Mouse (Mus musculus) lung, embryonic 15.5 days (tissue): Measurements from ENCODE around the gene Ppp1r1b. TPM values are rescaled to one million over a fixed set of nuclear protein-coding genes. Genes with fewer than 3 reads are reported as not detected.
A peak's percentile ranks its signal among the peaks of the same experiment; 100 is the strongest.
"Not testable (repeated sequence)": the region's sequence is repeated elsewhere in the genome, so short reads cannot be mapped to it uniquely, and the experiment has no call there.

Experiments
- ATAC-seq: fragments of 200-750 bp; cut with Nextera tagmentation; 2 replicates; pipeline ENCODE4 v1.8.0; 2017; ENCODE audit warnings: moderate number of reproducible peaks, borderline replicate concordance; ENCODE audit not compliant: low FRiP score, low TSS enrichment; ENCODE audit errors: extremely low read depth
- H3K27ac ChIP-seq: fragments of 300-500 bp; sonication (generic); 2 replicates; pipeline ENCODE4 v1.5.1; 2015; ENCODE audit warnings: moderate library complexity, mild to moderate bottlenecking, inconsistent platforms
- H3K27me3 ChIP-seq: fragments of 300-500 bp; sonication (generic); 2 replicates; pipeline ENCODE4 v1.6.1; 2015; ENCODE audit warnings: inconsistent platforms
- H3K36me3 ChIP-seq: fragments of 300-500 bp; sonication (generic); 2 replicates; pipeline ENCODE4 v1.6.1; 2015; ENCODE audit warnings: inconsistent platforms
- H3K4me1 ChIP-seq: fragments of 300-500 bp; sonication (generic); 2 replicates; pipeline ENCODE4 v1.6.1; 2015; ENCODE audit warnings: inconsistent platforms
- H3K4me2 ChIP-seq: fragments of 300-500 bp; sonication (generic); 2 replicates; pipeline ENCODE4 v1.6.1; 2015; ENCODE audit warnings: inconsistent platforms, mild to moderate bottlenecking, moderate library complexity
- H3K4me3 ChIP-seq: fragments of 300-500 bp; sonication (generic); 2 replicates; pipeline ENCODE4 v1.5.1; 2015; ENCODE audit warnings: mild to moderate bottlenecking, inconsistent platforms
- H3K9ac ChIP-seq: fragments of 300-500 bp; sonication (generic); 2 replicates; pipeline ENCODE4 v1.6.1; 2015; ENCODE audit warnings: inconsistent platforms
- H3K9me3 ChIP-seq: fragments of 300-500 bp; sonication (generic); 2 replicates; pipeline ENCODE4 v1.6.1; 2016; ENCODE audit warnings: inconsistent platforms
- WGBS: fragments of 180-500 bp; shearing (Covaris S2); methylation state at CpG from one replicate; pipeline ENCODE4 v1.1.7; 2015; 5-methylcytosine and 5-hydroxymethylcytosine counted together
- polyA plus RNA-seq: library from polyadenylated mRNA; unstranded; fragments of >200 nt; fragmentation: Nextera tagmentation; extraction: Ambion mirVana; gene quantifications from 2 replicates; pipeline ENCODE4 v1.2.1, GENCODE M21; 2015

The Ppp1r1b gene
- polyA plus RNA-seq, 1 experiment from 2014 or later, result 5.5 TPM

DNA sequence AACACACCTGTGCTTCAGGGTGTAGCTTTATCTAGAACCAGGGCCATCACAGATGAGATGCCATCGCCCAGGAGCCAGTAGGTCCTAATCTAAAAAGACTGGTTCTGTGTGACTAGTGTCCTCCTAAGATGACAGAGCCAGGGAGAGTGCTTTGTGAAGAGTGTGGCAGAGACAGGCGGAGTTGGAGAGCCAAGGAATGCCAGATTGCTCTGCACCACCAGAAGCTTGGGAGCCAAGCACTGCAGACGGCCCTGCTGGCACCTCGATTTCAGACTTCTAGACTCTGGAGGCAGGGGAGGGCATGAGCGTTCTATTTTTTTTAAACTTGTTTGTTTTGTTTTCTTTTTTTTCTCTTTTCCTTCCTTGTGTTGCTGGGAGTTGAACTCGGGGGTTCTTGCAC lies 21.1 kb downstream of the Ppp1r1b start:
- H3K4me3 ChIP-seq, result no peak overlapping the region
- no peak overlapping the region for H3K4me2 ChIP-seq
- no peaks in the 10 kb centered on the region for H3K9me3 ChIP-seq
- H3K9ac ChIP-seq, result no peak overlapping the region
- H3K36me3 ChIP-seq, result peaks cover 4% of the 10 kb centered on the region; the same call in 1 of the 2 replicates
- no peak for ATAC-seq
- H3K27me3 ChIP-seq, result no peaks in the 10 kb centered on the region
- peaks cover 4% of the 10 kb centered on the region for H3K4me1 ChIP-seq
- 72% methylated on average over 6 of the region's 6 CpGs for WGBS
- H3K27ac ChIP-seq, result no peak overlapping the region

GRCm38 (mm10) chr11:98370588-98370987 lies 22.4 kb downstream of the Ppp1r1b start:
- H3K9ac ChIP-seq, result no peak overlapping the region
- H3K9me3 ChIP-seq, result no peaks in the 10 kb centered on the region
- no peaks in the 10 kb centered on the region for H3K27me3 ChIP-seq
- H3K4me2 ChIP-seq, result no peak overlapping the region
- H3K36me3 ChIP-seq, result peaks cover 17% of the 10 kb centered on the region
- H3K4me1 ChIP-seq, result 0 out of 2 replicates have a peak, but pooled peaks cover 3% of the 10 kb centered on the region
- H3K4me3 ChIP-seq, result no peak overlapping the region
- H3K27ac ChIP-seq, result no peak overlapping the region
- WGBS, result 88% methylated on average over 2 of the region's 2 CpGs
- no peak for ATAC-seq

- Histone ChIP-seq H3K36me3 (peaks cover 28% of the 10 kb centered on the region), H3K9me3 (no peaks in the 10 kb centered on the region), H3K4me1 (0 out of 2 replicates have a peak, but pooled peaks cover 3% of the 10 kb centered on the region), H3K27ac (no peak overlapping the region), H3K9ac (no peak overlapping the region), H3K4me3 (no peak overlapping the region), H3K27me3 (no peaks in the 10 kb centered on the region), H3K4me2 (no peak overlapping the region)
- ATAC-seq, result peak; percentile 13; the same call in 1 of the 2 replicates
- 56% methylated on average over 10 of the region's 10 CpGs for WGBS
Observed at GRCm38 (mm10) chr11:98371556-98372240, 23.5 kb downstream of the Ppp1r1b start.

- H3K4me1 ChIP-seq, result 0 out of 2 replicates have a peak, but pooled peaks cover 3% of the 10 kb centered on the region
- no peaks in the 10 kb centered on the region for H3K27me3 ChIP-seq
- H3K27ac ChIP-seq, result no peak overlapping the region
- no peak overlapping the region for H3K9ac ChIP-seq
- 2% methylated on average over 2 of the region's 2 CpGs for WGBS
- H3K9me3 ChIP-seq, result no peaks in the 10 kb centered on the region
- H3K4me2 ChIP-seq, result no peak overlapping the region
- ATAC-seq, result no peak
- peaks cover 34% of the 10 kb centered on the region for H3K36me3 ChIP-seq
- H3K4me3 ChIP-seq, result no peak overlapping the region
Observed at GRCm38 (mm10) chr11:98372406-98372805, 24.2 kb downstream of the Ppp1r1b start.

- no peak overlapping the region for H3K9ac ChIP-seq
- peaks cover 41% of the 10 kb centered on the region for H3K36me3 ChIP-seq
- H3K4me2 ChIP-seq, result no peak overlapping the region
- no peak for ATAC-seq
- 0 out of 2 replicates have a peak, but pooled peaks cover 3% of the 10 kb centered on the region for H3K4me1 ChIP-seq
- H3K9me3 ChIP-seq, result no peaks in the 10 kb centered on the region
- no peaks in the 10 kb centered on the region for H3K27me3 ChIP-seq
- no peak overlapping the region for H3K27ac ChIP-seq
- 68% methylated on average over 6 of the region's 6 CpGs for WGBS
- H3K4me3 ChIP-seq, result no peak overlapping the region
Observed at GRCm38 (mm10) chr11:98373244-98373643, 25.0 kb downstream of the Ppp1r1b start.

DNA sequence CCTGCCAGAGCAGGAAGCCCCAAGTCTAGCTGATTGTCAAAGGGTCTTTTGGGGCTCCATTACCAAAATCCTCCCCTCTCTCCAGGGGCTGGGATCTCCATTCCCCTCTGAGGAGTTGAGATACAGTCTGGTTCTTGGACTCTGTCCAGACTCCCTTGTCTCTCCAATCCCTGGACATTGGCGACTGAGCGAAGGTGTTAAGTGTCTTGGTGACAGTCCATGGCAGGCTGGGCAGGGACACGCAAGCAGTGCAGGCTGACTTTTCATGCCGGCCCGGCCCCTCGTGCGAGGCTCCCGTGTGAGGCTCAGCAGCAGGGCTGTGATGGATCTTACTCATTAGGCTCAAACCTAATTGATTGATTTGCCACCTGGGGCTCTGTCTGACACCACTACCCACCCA lies 26.1 kb downstream of the Ppp1r1b start:
- ATAC-seq, result no peak
- Histone ChIP-seq H3K4me2 (no peak overlapping the region), H3K9ac (no peak overlapping the region), H3K4me3 (no peak overlapping the region), H3K27ac (no peak overlapping the region), H3K27me3 (no peaks in the 10 kb centered on the region), H3K36me3 (peaks cover 51% of the 10 kb centered on the region), H3K4me1 (0 out of 2 replicates have a peak, but pooled peaks cover 3% of the 10 kb centered on the region), H3K9me3 (no peaks in the 10 kb centered on the region)
- 64% methylated on average over 8 of the region's 8 CpGs for WGBS

- H3K9me3 ChIP-seq, result no peaks in the 10 kb centered on the region
- 76% methylated on average over 5 of the region's 5 CpGs for WGBS
- no peak overlapping the region for H3K9ac ChIP-seq
- H3K36me3 ChIP-seq, result peaks cover 61% of the 10 kb centered on the region
- no peak for ATAC-seq
- peaks cover 10% of the 10 kb centered on the region for H3K4me1 ChIP-seq
- no peaks in the 10 kb centered on the region for H3K27me3 ChIP-seq
- H3K4me3 ChIP-seq, result no peak overlapping the region
- no peak overlapping the region for H3K27ac ChIP-seq
- no peak overlapping the region for H3K4me2 ChIP-seq
Observed at GRCm38 (mm10) chr11:98376756-98377155, 28.6 kb downstream of the Ppp1r1b start.

- Histone ChIP-seq H3K9me3 (no peaks in the 10 kb centered on the region), H3K4me2 (no peak overlapping the region), H3K36me3 (peaks cover 59% of the 10 kb centered on the region), H3K4me1 (peaks cover 8% of the 10 kb centered on the region), H3K9ac (no peak overlapping the region), H3K27me3 (no peaks in the 10 kb centered on the region), H3K27ac (no peak overlapping the region), H3K4me3 (no peak overlapping the region)
- 78% methylated on average over 11 of the region's 11 CpGs for WGBS
- ATAC-seq, result no peak
Observed at GRCm38 (mm10) chr11:98377787-98378186, 29.6 kb downstream of the Ppp1r1b start.

- Histone ChIP-seq H3K36me3 (peaks cover 56% of the 10 kb centered on the region), H3K4me1 (peaks cover 7% of the 10 kb centered on the region), H3K27me3 (0 out of 2 replicates have a peak, but pooled peaks cover 2% of the 10 kb centered on the region), H3K9me3 (no peaks in the 10 kb centered on the region), H3K4me2 (no peak overlapping the region), H3K4me3 (no peak overlapping the region), H3K9ac (no peak overlapping the region), H3K27ac (no peak overlapping the region)
- 82% methylated on average over 7 of the region's 7 CpGs for WGBS
- ATAC-seq, result no peak
Observed at GRCm38 (mm10) chr11:98379379-98379778, 31.2 kb downstream of the Ppp1r1b start.

DNA sequence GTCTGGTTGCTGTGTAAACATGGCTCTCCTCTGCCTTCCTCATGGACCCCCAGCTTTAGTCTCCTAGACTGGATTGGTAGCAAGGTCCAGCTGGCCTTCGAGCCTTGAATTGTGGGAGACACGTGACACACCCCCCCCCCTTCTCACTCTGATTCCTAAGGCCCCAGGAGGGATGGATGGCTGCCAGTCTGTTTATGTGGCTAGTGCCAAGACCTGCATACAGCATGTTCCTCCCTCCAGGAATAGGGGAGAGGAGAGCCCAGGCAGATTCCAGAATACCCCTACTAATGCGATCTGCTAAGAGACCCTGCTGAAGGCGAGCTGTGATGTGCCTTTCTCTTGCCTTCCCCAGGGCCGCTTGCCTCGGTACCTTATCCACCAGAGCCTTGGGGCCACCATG lies 31.9 kb downstream of the Ppp1r1b start:
- peaks cover 7% of the 10 kb centered on the region for H3K4me1 ChIP-seq
- peaks cover 9% of the 10 kb centered on the region for H3K27me3 ChIP-seq
- H3K36me3 ChIP-seq, result peaks cover 49% of the 10 kb centered on the region
- H3K27ac ChIP-seq, result no peak overlapping the region
- WGBS, result 64% methylated on average over 6 of the region's 6 CpGs
- no peak for ATAC-seq
- H3K9ac ChIP-seq, result no peak overlapping the region
- no peaks in the 10 kb centered on the region for H3K9me3 ChIP-seq
- no peak overlapping the region for H3K4me2 ChIP-seq
- no peak overlapping the region for H3K4me3 ChIP-seq

DNA sequence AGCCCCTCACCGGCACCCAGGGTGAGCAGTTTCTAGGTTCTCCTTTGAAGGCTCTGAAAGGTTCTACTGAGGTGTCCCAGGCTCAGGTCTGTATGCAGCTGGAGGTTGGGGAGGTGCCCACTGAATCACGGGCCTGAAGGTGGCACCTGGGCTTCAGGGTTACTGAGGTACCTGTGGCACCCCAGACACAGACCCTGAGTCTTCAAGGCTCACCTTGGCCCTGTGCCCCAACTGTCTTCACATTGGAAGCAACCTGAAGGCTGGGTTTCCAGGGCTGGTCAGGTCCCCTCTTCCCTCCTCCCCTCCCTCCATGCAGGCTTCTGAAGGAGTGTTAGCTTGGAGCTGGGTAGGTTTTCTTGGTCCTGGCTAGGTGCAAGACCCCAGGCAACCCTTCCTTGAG lies 33.4 kb downstream of the Ppp1r1b start:
- Histone ChIP-seq H3K4me3 (no peak overlapping the region), H3K4me2 (no peak overlapping the region), H3K9me3 (no peaks in the 10 kb centered on the region), H3K27ac (no peak overlapping the region), H3K4me1 (peaks cover 11% of the 10 kb centered on the region), H3K27me3 (peaks cover 24% of the 10 kb centered on the region), H3K36me3 (peaks cover 34% of the 10 kb centered on the region), H3K9ac (no peak overlapping the region)
- WGBS, result 89% methylated on average over 2 of the region's 2 CpGs
- ATAC-seq, result no peak

DNA sequence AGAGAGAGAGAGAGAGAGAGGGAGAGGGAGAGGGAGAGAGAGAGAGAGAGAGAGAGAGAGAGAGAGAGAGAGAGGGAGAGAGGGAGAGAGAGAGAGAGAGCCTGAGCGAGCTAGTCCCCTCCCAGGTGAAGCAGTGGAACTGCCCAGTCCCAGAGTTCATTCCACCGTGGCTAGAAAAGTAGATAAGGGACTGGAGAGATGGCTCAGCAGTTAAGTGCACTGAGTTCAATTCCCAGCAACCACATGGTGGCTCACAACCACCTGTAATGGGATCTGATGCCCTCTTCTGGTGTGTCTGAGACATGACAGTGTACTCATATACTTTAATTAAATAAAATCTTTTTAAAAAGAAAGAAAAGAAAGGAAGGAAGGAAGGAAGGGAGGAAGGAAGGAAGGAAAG lies 34.2 kb downstream of the Ppp1r1b start:
- WGBS, result 15% methylated on average over 2 of the region's 2 CpGs
- not testable (repeated sequence) for H3K4me3 ChIP-seq, H3K9me3 ChIP-seq, H3K27ac ChIP-seq, H3K9ac ChIP-seq, H3K4me2 ChIP-seq, ATAC-seq
- Histone ChIP-seq H3K36me3 (peaks cover 27% of the 10 kb centered on the region), H3K27me3 (peaks cover 32% of the 10 kb centered on the region), H3K4me1 (peaks cover 17% of the 10 kb centered on the region)
